Mouse (Mus musculus) NIH3T3 (cell line): ENCODE data around the gene Srsf7.

ENCODE experiments used
- DNase-seq: peaks from one replicate; pipeline ENCODE4 v3.0.0-alpha.2; 2012; ENCODE audit warnings: low read depth

Gene Srsf7

GRCm38 (mm10) chr17:80199160-80199778 lies 7.8 kb downstream of the Srsf7 start:
- DNase-seq, result no peak

GRCm38 (mm10) chr17:80193075-80193474 lies 14.0 kb downstream of the Srsf7 start:
- DNase-seq, result peak; percentile 78

GRCm38 (mm10) chr17:80183615-80184014 lies 23.5 kb downstream of the Srsf7 start:
- no peak for DNase-seq

- DNase-seq, result no peak
These were observed 26.6 kb downstream of the Srsf7 start for GRCm38 (mm10) chr17:80180468-80180867.

GRCm38 (mm10) chr17:80179959-80180358 lies 27.1 kb downstream of the Srsf7 start:
- peak; percentile 89 for DNase-seq

- DNase-seq, result peak; percentile 24
These were observed 28.3 kb downstream of the Srsf7 start for GRCm38 (mm10) chr17:80178846-80179245.

GRCm38 (mm10) chr17:80175966-80176365 lies 31.1 kb downstream of the Srsf7 start:
- DNase-seq, result no peak

- no peak for DNase-seq
These were observed 31.7 kb downstream of the Srsf7 start for GRCm38 (mm10) chr17:80175386-80175739.

- DNase-seq, result no peak
These were observed 32.3 kb downstream of the Srsf7 start for GRCm38 (mm10) chr17:80174699-80175385.

- DNase-seq, result no peak
These were observed 33.0 kb downstream of the Srsf7 start for GRCm38 (mm10) chr17:80174146-80174545.

- no peak for DNase-seq
These were observed 33.4 kb downstream of the Srsf7 start for GRCm38 (mm10) chr17:80173708-80174107.

GRCm38 (mm10) chr17:80172761-80173160 lies 34.3 kb downstream of the Srsf7 start:
- peak; percentile 56 for DNase-seq

- DNase-seq, result no peak
These were observed 35.2 kb downstream of the Srsf7 start for GRCm38 (mm10) chr17:80171948-80172347.

GRCm38 (mm10) chr17:80170951-80171350 lies 36.2 kb downstream of the Srsf7 start:
- no peak for DNase-seq

GRCm38 (mm10) chr17:80169792-80170191 lies 37.3 kb downstream of the Srsf7 start:
- DNase-seq, result no peak

- peak; percentile 45 for DNase-seq
These were observed 38.5 kb downstream of the Srsf7 start for GRCm38 (mm10) chr17:80168425-80169182.

- peak; percentile 54 for DNase-seq
These were observed 39.3 kb downstream of the Srsf7 start for GRCm38 (mm10) chr17:80167851-80168251.

- DNase-seq, result no peak
These were observed 39.7 kb downstream of the Srsf7 start for GRCm38 (mm10) chr17:80167436-80167835.

- no peak for DNase-seq
These were observed 40.8 kb downstream of the Srsf7 start for GRCm38 (mm10) chr17:80166346-80166745.

GRCm38 (mm10) chr17:80165741-80166140 lies 41.4 kb downstream of the Srsf7 start:
- peak; percentile 33 for DNase-seq

GRCm38 (mm10) chr17:80163991-80164390 lies 43.1 kb downstream of the Srsf7 start:
- no peak for DNase-seq

- peak; percentile 84 for DNase-seq
These were observed 46.7 kb downstream of the Srsf7 start for GRCm38 (mm10) chr17:80160454-80160853.

- DNase-seq, result no peak
These were observed 49.6 kb downstream of the Srsf7 start for GRCm38 (mm10) chr17:80157489-80157888.
